Comparison of ENCODE assay signal across 19 mouse cellular contexts in the genomic region with DNA sequence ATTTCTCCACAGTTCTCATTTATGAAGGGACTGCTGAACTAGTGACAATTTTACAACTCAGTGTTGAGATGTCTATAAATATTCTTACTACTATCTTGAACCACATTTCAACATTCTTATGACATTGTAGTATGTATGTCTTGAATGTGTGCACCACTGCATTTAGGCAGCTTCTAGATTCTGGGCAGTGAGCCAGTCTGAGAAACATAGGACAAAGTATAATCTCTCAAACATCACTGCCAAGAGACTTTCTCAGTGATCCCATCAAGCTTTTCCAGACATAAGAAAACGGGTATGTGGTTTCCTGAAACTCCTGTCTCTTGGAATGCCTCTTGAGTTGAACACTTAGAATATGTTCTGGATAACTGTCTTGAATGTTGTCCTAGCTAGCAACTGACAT.
DNase-seq lines count a peak whose midpoint lies in the region; ATAC-seq and TF ChIP-seq lines count a peak whose summit lies in the region.
"Had no signal": no experiment of that assay in that cellular context is flagged by ENCODE, and none has a peak within 500 bp of the region (broad histone marks: within the 10 kb centered on the region; RNA-seq: fewer than 3 reads in every experiment).

No protein-coding gene starts in this region.

- 45% methylated on average over 1 of the region's 1 CpGs for WGBS in kidney, adult 2 months
- 66% methylated on average over 1 of the region's 1 CpGs for WGBS in kidney, embryonic 14.5 days
- WGBS in lung, embryonic 14.5 days, result 39% methylated on average over 1 of the region's 1 CpGs

- H3K9ac ChIP-seq in kidney, embryonic 14.5 days (ENCODE audit: low read depth, low read length), result no peak overlapping the region
- H3K9ac ChIP-seq in lung, embryonic 14.5 days, result no peak overlapping the region
- H3K9ac ChIP-seq: forebrain, embryonic 15.5 days; heart, embryonic 15.5 days; hindbrain, embryonic 14.5 days had no signal

- H3K4me3 ChIP-seq in kidney, adult 2 months (ENCODE audit: insufficient read depth, low read depth, low read length), result no peak overlapping the region
- H3K4me3 ChIP-seq in kidney, embryonic 14.5 days (ENCODE audit: low read length), result no peak overlapping the region
- H3K4me3 ChIP-seq in lung, embryonic 14.5 days (ENCODE audit: low read depth, low read length), result no peak overlapping the region
- H3K4me3 ChIP-seq: forebrain, embryonic 15.5 days; heart, embryonic 10.5 days; heart, embryonic 15.5 days; hindbrain, embryonic 10.5 days had no signal

- no peak overlapping the region for H3K4me2 ChIP-seq in kidney, embryonic 14.5 days (replicated peaks; ENCODE audit: low read depth, low read length)
- no peak overlapping the region for H3K4me2 ChIP-seq in lung, embryonic 14.5 days
- H3K4me2 ChIP-seq: forebrain, embryonic 15.5 days; heart, embryonic 15.5 days; hindbrain, embryonic 14.5 days had no signal

- peak; percentile 44 for DNase-seq in kidney, adult 2 months
- DNase-seq in kidney, postnatal 36 days, result peak; percentile 10 to 35
- DNase-seq in kidney, adult 18-20 months, result no peak
- peak; percentile 63 for DNase-seq in lung, embryonic 14.5 days
- DNase-seq in lung, postnatal 4 days, result no peak
- DNase-seq in layer of hippocampus, postnatal 36 days, result no peak
- DNase-seq: adrenal gland, adult 8-10 months; adrenal gland, postnatal 36 days; cerebellum, adult 2 months; cerebellum, postnatal 10 days; gastrocnemius, postnatal 10 days; heart, adult 18-20 months; heart, postnatal 14 days had no signal

- H3K36me3 ChIP-seq in kidney, adult 2 months (ENCODE audit: control insufficient read depth, insufficient read depth, low read length), result no peaks in the 10 kb centered on the region
- H3K36me3 ChIP-seq in kidney, embryonic 14.5 days (ENCODE audit: control insufficient read depth, insufficient read depth, low read length), result no peaks in the 10 kb centered on the region
- H3K36me3 ChIP-seq in lung, embryonic 14.5 days (ENCODE audit: insufficient read depth), result no peaks in the 10 kb centered on the region
- H3K36me3 ChIP-seq: forebrain, embryonic 15.5 days; heart, embryonic 10.5 days; heart, embryonic 15.5 days; hindbrain, embryonic 10.5 days had no signal

- TF ChIP-seq POLR2A in kidney, adult 2 months (IDR thresholded peaks at IDR 0.05; ENCODE audit: low read depth, low read length), result no peak

- no peak for TF ChIP-seq CTCF in kidney, adult 2 months (conservative IDR thresholded peaks at IDR 0.05; ENCODE audit: insufficient read depth, insufficient read length, low read depth, low read length)
- TF ChIP-seq CTCF in lung, embryonic 14.5 days (IDR thresholded peaks at IDR 0.05; ENCODE audit: low read depth), result no peak

- peaks cover 2% of the 10 kb centered on the region; the same call in 1 of the 2 replicates for H3K4me1 ChIP-seq in kidney, adult 2 months (ENCODE audit: control insufficient read depth, insufficient read depth, low read length)
- no peaks in the 10 kb centered on the region for H3K4me1 ChIP-seq in kidney, embryonic 14.5 days (ENCODE audit: control insufficient read depth, insufficient read depth, low read length)
- no peaks in the 10 kb centered on the region for H3K4me1 ChIP-seq in lung, embryonic 14.5 days (ENCODE audit: insufficient read depth)
- H3K4me1 ChIP-seq: forebrain, embryonic 15.5 days; heart, embryonic 10.5 days; hindbrain, embryonic 10.5 days had no signal

- no peak for ATAC-seq in kidney, embryonic 14.5 days (ENCODE audit: low FRiP score, low TSS enrichment)
- ATAC-seq in lung, embryonic 14.5 days (ENCODE audit: insufficient read depth), result no peak
- ATAC-seq: forebrain, embryonic 15.5 days had no signal

- no peak overlapping the region for H3K27ac ChIP-seq in kidney, adult 2 months (ENCODE audit: insufficient read depth, low read depth, low read length)
- H3K27ac ChIP-seq in kidney, embryonic 14.5 days (ENCODE audit: low read depth, low read length), result no peak overlapping the region
- no peak overlapping the region for H3K27ac ChIP-seq in lung, embryonic 14.5 days (ENCODE audit: low read depth)
- H3K27ac ChIP-seq: forebrain, embryonic 15.5 days; heart, embryonic 10.5 days; heart, embryonic 15.5 days; hindbrain, embryonic 10.5 days; hindbrain, embryonic 14.5 days had no signal

- no peaks in the 10 kb centered on the region for H3K27me3 ChIP-seq in kidney, adult 2 months (replicated peaks; ENCODE audit: control insufficient read depth, insufficient read depth, low read length)
- H3K27me3 ChIP-seq in kidney, embryonic 14.5 days (ENCODE audit: control insufficient read depth, insufficient read depth, low read length), result no peaks in the 10 kb centered on the region
- H3K27me3 ChIP-seq in lung, embryonic 14.5 days (ENCODE audit: insufficient read depth, low read length), result no peaks in the 10 kb centered on the region
- H3K27me3 ChIP-seq: forebrain, embryonic 15.5 days; heart, embryonic 15.5 days had no signal

- H3K9me3 ChIP-seq in kidney, embryonic 14.5 days (ENCODE audit: control insufficient read depth, low read length), result no peaks in the 10 kb centered on the region
- H3K9me3 ChIP-seq in lung, embryonic 14.5 days (ENCODE audit: low read depth, low read length), result no peaks in the 10 kb centered on the region
- H3K9me3 ChIP-seq: forebrain, embryonic 15.5 days; heart, embryonic 10.5 days; heart, embryonic 15.5 days; hindbrain, embryonic 10.5 days had no signal

Comparison
In these comparisons a context has a peak if more than half of its experiments do, and no peak if none do; other contexts are left out.
1. DNase-seq: peak in kidney, adult 2 months (single experiment), kidney, postnatal 36 days (2 of 2) and lung, embryonic 14.5 days (single experiment); none in kidney, adult 18-20 months (single experiment), lung, postnatal 4 days (0 of 2) and layer of hippocampus, postnatal 36 days (0 of 2).